Mouse (Mus musculus) kidney, embryonic 15.5 days (tissue): ENCODE data around the gene Gm904. TPM values are rescaled to one million over a fixed set of nuclear protein-coding genes. Genes with fewer than 3 reads are reported as not detected.
"Not testable (repeated sequence)": the region's sequence is repeated elsewhere in the genome, so short reads cannot be mapped to it uniquely, and the experiment has no call there.

Source experiments
- ATAC-seq: fragments of 200-750 bp; cut with Nextera tagmentation; replicated peaks from 2 replicates; pipeline ENCODE4 v1.8.0; 2017; ENCODE audit warnings: moderate TSS enrichment; ENCODE audit not compliant: low FRiP score
- H3K27ac ChIP-seq: fragments of 300-500 bp; sonication (generic); 2 replicates; pipeline ENCODE4 v1.5.1; 2015; ENCODE audit warnings: mild to moderate bottlenecking, inconsistent platforms
- H3K27me3 ChIP-seq: fragments of 300-500 bp; sonication (generic); 2 replicates; pipeline ENCODE4 v1.6.1; 2015; ENCODE audit warnings: inconsistent platforms
- H3K36me3 ChIP-seq: fragments of 300-500 bp; sonication (generic); 2 replicates; pipeline ENCODE4 v1.6.1; 2015; ENCODE audit warnings: inconsistent platforms
- H3K4me1 ChIP-seq: fragments of 300-500 bp; sonication (generic); 2 replicates; pipeline ENCODE4 v1.6.1; 2015; ENCODE audit warnings: inconsistent platforms
- H3K4me2 ChIP-seq: fragments of 300-500 bp; sonication (generic); 2 replicates; pipeline ENCODE4 v1.6.1; 2015; ENCODE audit warnings: moderate library complexity, mild to moderate bottlenecking, inconsistent platforms
- H3K4me3 ChIP-seq: fragments of 300-500 bp; sonication (generic); replicated peaks from 2 replicates; pipeline ENCODE4 v1.5.1; 2015; ENCODE audit warnings: mild to moderate bottlenecking, inconsistent platforms
- H3K9ac ChIP-seq: fragments of 300-500 bp; sonication (generic); 2 replicates; pipeline ENCODE4 v1.6.1; 2015; ENCODE audit warnings: mild to moderate bottlenecking, inconsistent platforms
- H3K9me3 ChIP-seq: fragments of 300-500 bp; sonication (generic); replicated peaks from 2 replicates; pipeline ENCODE4 v1.6.1; 2016; ENCODE audit warnings: inconsistent platforms
- WGBS: fragments of 180-500 bp; shearing (Covaris S2); methylation state at CpG from one replicate; pipeline ENCODE4 v1.1.7; 2015; ENCODE audit warnings: mixed read lengths; 5-methylcytosine and 5-hydroxymethylcytosine counted together
- microRNA-seq: library from miRNA; unstranded; fragments of <30 nt; microRNA quantifications from one replicate; pipeline ENCODE4, GENCODE M21; 2016
- polyA plus RNA-seq: library from polyadenylated mRNA; unstranded; fragments of >200 nt; fragmentation: Nextera tagmentation; extraction: Ambion mirVana; gene quantifications from 2 replicates; pipeline ENCODE4 v1.2.1, GENCODE M21; 2015

Gm904 gene
- not detected in 2 replicates for polyA plus RNA-seq

DNA sequence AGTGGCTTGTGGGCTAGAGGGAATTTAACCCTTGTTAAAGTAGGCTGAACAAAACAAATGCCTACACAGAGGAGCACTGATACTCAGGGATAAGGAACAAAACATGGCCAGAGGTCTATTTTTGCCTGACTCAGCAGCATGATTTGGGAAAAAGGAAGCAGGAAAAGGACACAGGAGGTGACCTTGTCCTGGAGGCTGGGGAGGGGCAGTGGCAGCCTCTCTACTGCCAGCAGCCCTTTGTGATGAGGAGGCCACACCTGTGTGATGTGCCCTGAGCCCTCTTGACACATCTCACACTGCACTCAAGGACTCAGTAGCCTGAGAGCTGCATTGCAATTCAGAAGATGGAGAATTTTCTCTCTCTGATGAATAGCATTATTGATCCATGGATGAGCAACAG is at the start of gene Gm904:
TSS of gene Gm904 (plus strand) at position 301 of the 400 bp plus-strand sequence.
- not testable (repeated sequence) for H3K27me3 ChIP-seq, H3K9me3 ChIP-seq, H3K27ac ChIP-seq, H3K36me3 ChIP-seq, H3K4me1 ChIP-seq, H3K9ac ChIP-seq, ATAC-seq, H3K4me3 ChIP-seq, H3K4me2 ChIP-seq

DNA sequence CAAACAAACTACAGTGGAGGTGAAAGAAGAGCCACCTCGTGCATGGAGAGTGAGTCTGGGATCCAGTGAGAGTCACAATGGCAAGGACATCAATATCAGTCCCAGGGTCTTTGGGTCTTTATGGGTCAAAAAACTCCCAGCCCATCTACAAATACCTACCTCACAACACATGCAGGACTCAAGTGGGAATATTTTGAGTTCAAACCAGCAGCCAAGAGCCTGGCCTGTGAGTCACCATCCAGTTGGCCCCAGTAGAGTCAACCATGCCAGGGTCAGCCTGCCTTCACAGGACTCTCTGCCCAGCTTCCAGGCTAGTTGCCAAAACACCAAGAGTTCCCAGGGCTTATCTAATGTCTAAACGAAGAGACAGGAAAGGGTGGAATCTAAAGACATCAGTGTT is 5.7 kb downstream of the Gm904 start:
- not testable (repeated sequence) for H3K9ac ChIP-seq, H3K36me3 ChIP-seq, H3K27ac ChIP-seq, H3K4me2 ChIP-seq, H3K4me3 ChIP-seq, H3K27me3 ChIP-seq, H3K4me1 ChIP-seq, ATAC-seq, H3K9me3 ChIP-seq
- 80% methylated on average over 2 of the region's 2 CpGs for WGBS

Small RNA genes within 50 kb of the gene (microRNA-seq; reads per million reads assigned to microRNA genes)
- gene Gm23952 (not detected), gene Mir683-2 (not detected)

Other genes with a start within 250 kb of the Gm904 start
- 26.1 and 31.5 TPM in 2 replicates for gene Fbxw17, start 225.4 kb upstream of the Gm904 start, polyA plus RNA-seq
- not detected in 2 replicates for gene Gm47429, start 199.3 kb upstream of the Gm904 start, polyA plus RNA-seq
- not detected in 2 replicates for gene Nutm2, start 175.9 kb upstream of the Gm904 start, polyA plus RNA-seq
- gene Gm8765, start 55.1 kb downstream of the Gm904 start, polyA plus RNA-seq: not detected in 2 replicates